Mouse (Mus musculus): Measurements from ENCODE around the gene Syt17. TPM values are rescaled to one million over a fixed set of nuclear protein-coding genes. Genes with fewer than 3 reads are reported as not detected.

The Syt17 gene
- polyA plus RNA-seq, 1 experiment from 2014 or later = 18.3 TPM

DNA sequence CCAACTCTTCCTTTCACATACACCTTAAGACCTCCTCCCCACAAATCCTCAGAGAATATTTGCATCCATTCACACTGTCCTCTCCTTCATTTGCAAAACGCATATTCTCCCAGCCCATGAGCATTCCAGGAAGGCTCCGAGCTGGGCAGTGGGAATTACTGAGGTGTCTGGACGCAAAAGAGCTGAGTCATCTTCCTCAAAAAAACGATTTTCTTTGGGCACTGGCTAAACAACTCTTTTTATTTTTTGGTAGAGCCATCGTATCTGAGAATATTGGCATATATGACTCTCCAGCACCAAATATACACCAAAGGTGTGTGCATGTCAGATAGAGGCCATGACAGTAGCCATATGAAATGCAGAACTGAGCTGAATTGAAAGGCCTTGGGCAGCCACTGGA lies 38.9 kb upstream of the Syt17 start:
- Histone ChIP-seq H3K4me1 (ENCODE audit: control insufficient read depth, insufficient read depth, low read length) (0 out of 2 replicates have a peak, but pooled peaks cover 4% of the 10 kb centered on the region), H3K4me3 (ENCODE audit: low read depth, low read length) (no peak overlapping the region), H3K36me3 (ENCODE audit: control insufficient read depth, insufficient read depth, low read length) (no peaks in the 10 kb centered on the region), H3K9me3 (ENCODE audit: control insufficient read depth, low read length) (no peaks in the 10 kb centered on the region), H3K9ac (replicated peaks; ENCODE audit: low read depth, low read length) (no peak overlapping the region), H3K4me2 (ENCODE audit: low read depth, low read length) (no peak overlapping the region), H3K27ac (ENCODE audit: low read depth, low read length) (no peak overlapping the region), H3K27me3 (ENCODE audit: control insufficient read depth, insufficient read depth, low read length) (peaks cover 19% of the 10 kb centered on the region)
- ATAC-seq (ENCODE audit: low read depth) = no peak
- 59% methylated on average over 5 of the region's 5 CpGs for WGBS

DNA sequence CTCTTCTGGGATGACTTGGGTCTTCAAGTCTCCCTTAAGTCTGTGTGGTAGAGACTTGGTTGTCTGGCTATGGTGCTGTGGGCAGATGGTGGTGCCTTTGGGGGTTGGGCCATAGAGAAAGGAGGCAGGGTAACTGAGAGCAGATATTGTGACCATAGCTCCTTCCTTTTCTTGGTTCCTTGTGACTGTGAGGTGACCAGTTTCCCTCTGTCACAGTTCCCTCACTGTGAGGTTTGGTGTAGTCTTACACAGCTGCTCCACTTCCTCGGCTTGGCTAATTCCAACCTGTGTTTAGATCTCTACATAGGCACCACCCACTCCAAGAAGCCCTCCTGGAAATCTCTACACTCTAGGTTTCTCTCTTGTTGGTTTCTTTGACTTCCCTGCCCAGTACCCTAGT lies 36.0 kb upstream of the Syt17 start:
- Histone ChIP-seq H3K4me1 (ENCODE audit: control insufficient read depth, insufficient read depth, low read length) (no peaks in the 10 kb centered on the region), H3K4me3 (ENCODE audit: low read depth, low read length) (no peak overlapping the region), H3K9me3 (ENCODE audit: control insufficient read depth, low read length) (no peaks in the 10 kb centered on the region), H3K4me2 (ENCODE audit: low read depth, low read length) (no peak overlapping the region), H3K27me3 (ENCODE audit: control insufficient read depth, insufficient read depth, low read length) (no peaks in the 10 kb centered on the region), H3K9ac (replicated peaks; ENCODE audit: low read depth, low read length) (no peak overlapping the region), H3K36me3 (ENCODE audit: control insufficient read depth, insufficient read depth, low read length) (no peaks in the 10 kb centered on the region), H3K27ac (ENCODE audit: low read depth, low read length) (no peak overlapping the region)
- ATAC-seq (ENCODE audit: low read depth) = no peak
- WGBS = 88% methylated on average over 1 of the region's 1 CpGs

DNA sequence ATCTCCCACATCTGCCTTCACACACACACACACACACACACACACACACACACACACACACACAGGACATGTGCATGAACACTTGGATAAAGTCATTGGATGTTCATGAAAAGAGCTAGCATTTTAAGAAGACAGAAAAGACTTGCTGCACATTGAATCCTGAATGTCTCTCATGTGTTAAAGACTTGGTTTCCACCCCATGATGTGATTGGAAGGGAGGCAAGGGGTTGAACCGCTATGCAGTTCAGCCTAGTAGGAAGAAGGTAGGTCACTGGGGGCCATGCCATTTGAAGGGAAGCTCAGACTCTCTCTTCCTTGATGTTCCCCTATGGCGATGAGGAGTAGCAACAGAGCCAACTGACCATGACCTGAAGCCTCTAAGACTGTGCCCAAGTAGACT lies 34.0 kb upstream of the Syt17 start:
- no peaks in the 10 kb centered on the region for H3K9me3 ChIP-seq (ENCODE audit: control insufficient read depth, low read length)
- H3K27ac ChIP-seq (ENCODE audit: low read depth, low read length) = no peak overlapping the region
- no peak for ATAC-seq (ENCODE audit: low read depth)
- no peak overlapping the region for H3K4me3 ChIP-seq (ENCODE audit: low read depth, low read length)
- 88% methylated on average over 2 of the region's 2 CpGs for WGBS
- H3K4me1 ChIP-seq (ENCODE audit: control insufficient read depth, insufficient read depth, low read length) = no peaks in the 10 kb centered on the region
- no peaks in the 10 kb centered on the region for H3K27me3 ChIP-seq (ENCODE audit: control insufficient read depth, insufficient read depth, low read length)
- H3K36me3 ChIP-seq (ENCODE audit: control insufficient read depth, insufficient read depth, low read length) = no peaks in the 10 kb centered on the region
- H3K4me2 ChIP-seq (ENCODE audit: low read depth, low read length) = no peak overlapping the region
- H3K9ac ChIP-seq (replicated peaks; ENCODE audit: low read depth, low read length) = no peak overlapping the region

DNA sequence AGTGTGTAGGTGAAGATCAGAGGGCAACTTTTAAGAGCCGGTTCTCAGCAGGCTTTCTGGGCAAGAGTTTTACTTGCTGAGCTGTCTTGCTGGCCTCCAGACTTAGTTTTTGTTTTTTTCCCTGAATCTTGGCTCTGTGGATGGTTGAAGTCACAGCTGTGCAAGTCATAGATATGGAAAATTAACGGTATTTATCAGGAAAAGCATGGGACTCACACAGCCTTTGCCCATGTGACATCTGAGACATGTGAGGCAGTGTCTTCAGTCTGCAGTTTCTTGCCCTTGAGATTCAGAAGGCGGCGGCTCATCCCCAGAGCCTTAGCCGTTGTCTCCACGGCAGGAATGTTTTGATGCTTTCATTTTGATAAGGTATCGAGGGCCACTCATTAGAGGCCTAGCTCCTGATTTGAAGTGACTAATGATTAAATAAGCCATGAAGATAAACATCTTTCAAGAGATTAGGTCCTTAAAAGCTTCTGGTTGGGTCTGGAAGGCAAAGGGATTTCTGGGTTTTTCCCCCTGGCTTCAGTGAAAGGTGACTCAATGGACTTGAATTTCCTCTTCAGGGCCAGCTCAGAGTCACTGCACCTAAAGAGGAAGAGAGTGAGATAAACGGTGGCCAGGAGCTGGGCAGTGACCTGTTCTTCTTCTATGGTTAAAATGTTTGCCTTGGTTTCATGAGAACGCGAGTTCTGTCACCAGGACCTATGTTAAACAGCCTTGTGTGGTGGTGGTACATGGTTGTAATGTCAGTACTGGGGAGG lies 33.2 kb upstream of the Syt17 start:
- no peak for ATAC-seq (ENCODE audit: low read depth)
- WGBS = 88% methylated on average over 10 of the region's 10 CpGs
- no peaks in the 10 kb centered on the region for H3K36me3 ChIP-seq (ENCODE audit: control insufficient read depth, insufficient read depth, low read length)

DNA sequence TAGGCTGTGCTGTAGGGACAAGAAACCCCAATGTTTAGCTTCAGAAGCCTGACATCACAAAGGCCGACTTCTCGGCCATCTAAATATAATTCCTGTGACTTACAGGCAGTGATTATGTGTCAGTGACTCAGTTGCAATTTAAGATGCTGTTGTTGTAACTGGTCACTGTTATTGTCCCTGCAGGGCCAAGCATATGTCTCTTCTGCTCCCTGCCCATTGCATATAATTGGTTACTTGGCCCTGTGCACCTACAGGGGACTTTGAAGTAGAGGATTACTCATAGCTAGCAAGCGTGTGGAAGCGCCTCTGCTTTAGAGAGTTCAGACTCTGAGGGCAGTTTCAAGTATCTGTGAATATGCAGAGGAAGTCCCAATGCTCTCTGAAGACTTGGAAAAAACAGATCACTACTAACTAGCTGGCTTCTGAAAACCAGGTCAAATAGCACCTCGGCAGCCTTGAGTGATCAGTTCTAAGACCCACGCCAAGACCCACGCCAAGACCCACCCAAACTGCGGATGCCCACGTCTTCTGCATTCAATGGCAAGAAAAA lies 32.2 kb upstream of the Syt17 start:
- Histone ChIP-seq H3K4me2 (ENCODE audit: low read depth, low read length) (no peak overlapping the region), H3K4me3 (ENCODE audit: low read depth, low read length) (no peak overlapping the region), H3K27ac (ENCODE audit: low read depth, low read length) (no peak overlapping the region), H3K9me3 (ENCODE audit: control insufficient read depth, low read length) (no peaks in the 10 kb centered on the region), H3K4me1 (ENCODE audit: control insufficient read depth, insufficient read depth, low read length) (no peaks in the 10 kb centered on the region), H3K27me3 (ENCODE audit: control insufficient read depth, insufficient read depth, low read length) (no peaks in the 10 kb centered on the region), H3K36me3 (ENCODE audit: control insufficient read depth, insufficient read depth, low read length) (no peaks in the 10 kb centered on the region), H3K9ac (replicated peaks; ENCODE audit: low read depth, low read length) (no peak overlapping the region)
- 90% methylated on average over 9 of the region's 9 CpGs for WGBS
- no peak for ATAC-seq (ENCODE audit: low read depth)

More for the DNA sequence above, 33.2 kb upstream of the Syt17 start:
- no peak overlapping the region for H3K4me3 ChIP-seq (ENCODE audit: low read depth, low read length)
- no peaks in the 10 kb centered on the region for H3K9me3 ChIP-seq (ENCODE audit: control insufficient read depth, low read length)
- H3K9ac ChIP-seq (replicated peaks; ENCODE audit: low read depth, low read length) = no peak overlapping the region
- no peaks in the 10 kb centered on the region for H3K27me3 ChIP-seq (ENCODE audit: control insufficient read depth, insufficient read depth, low read length)
- no peak overlapping the region for H3K4me2 ChIP-seq (ENCODE audit: low read depth, low read length)
- H3K4me1 ChIP-seq (ENCODE audit: control insufficient read depth, insufficient read depth, low read length) = no peaks in the 10 kb centered on the region
- H3K27ac ChIP-seq (ENCODE audit: low read depth, low read length) = no peak overlapping the region

DNA sequence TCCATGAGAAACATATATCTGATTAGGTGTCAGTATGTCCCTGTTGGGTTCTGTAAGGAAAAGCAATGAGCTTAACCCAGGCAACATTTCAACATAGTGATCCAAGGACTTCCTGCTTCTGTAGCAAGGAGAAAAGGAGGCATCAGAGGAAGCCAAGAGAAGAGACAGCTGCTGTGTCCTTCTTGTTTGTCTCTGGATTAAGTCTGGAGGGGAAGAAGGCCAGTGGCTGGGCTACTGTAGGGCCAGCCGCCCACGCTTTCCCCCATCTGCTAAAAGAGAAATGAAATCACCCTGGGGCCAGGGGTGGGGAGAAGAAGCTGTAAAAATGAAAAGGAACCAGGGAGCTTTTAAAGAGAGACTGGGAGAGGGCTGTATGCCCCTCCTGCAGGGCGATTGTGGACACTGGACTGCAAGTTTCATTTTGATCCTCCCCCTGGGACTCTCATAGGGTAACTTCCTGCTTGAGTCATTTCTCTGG lies 30.9 kb upstream of the Syt17 start:
- Histone ChIP-seq H3K9me3 (ENCODE audit: control insufficient read depth, low read length) (no peaks in the 10 kb centered on the region), H3K9ac (replicated peaks; ENCODE audit: low read depth, low read length) (no peak overlapping the region), H3K27me3 (ENCODE audit: control insufficient read depth, insufficient read depth, low read length) (no peaks in the 10 kb centered on the region), H3K4me3 (ENCODE audit: low read depth, low read length) (no peak overlapping the region), H3K36me3 (ENCODE audit: control insufficient read depth, insufficient read depth, low read length) (no peaks in the 10 kb centered on the region), H3K4me2 (ENCODE audit: low read depth, low read length) (no peak overlapping the region), H3K4me1 (ENCODE audit: control insufficient read depth, insufficient read depth, low read length) (no peaks in the 10 kb centered on the region), H3K27ac (ENCODE audit: low read depth, low read length) (no peak overlapping the region)
- whole genome bisulfite sequencing = 30% methylated on average over 3 of the region's 3 CpGs
- no peak for ATAC-seq (ENCODE audit: low read depth)

DNA sequence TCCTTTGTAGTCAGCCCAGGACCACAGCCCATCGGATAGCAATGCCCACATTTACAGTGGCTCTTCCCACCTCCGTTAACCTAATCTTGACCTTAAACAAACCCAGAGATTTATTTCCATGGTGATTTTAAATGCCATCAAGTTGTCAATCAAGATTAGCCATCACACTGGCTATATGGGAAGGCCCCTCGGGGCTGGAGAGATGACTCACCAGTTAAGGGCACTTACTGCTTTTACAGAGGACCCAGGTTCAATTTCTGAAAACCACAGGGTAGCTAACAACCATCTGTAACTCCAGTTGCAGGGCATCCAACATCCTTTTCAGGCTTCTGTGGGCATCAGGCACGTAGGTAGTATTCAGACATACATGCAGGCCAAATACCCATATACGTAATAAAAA lies 28.4 kb upstream of the Syt17 start:
- H3K9me3 ChIP-seq (ENCODE audit: control insufficient read depth, low read length) = no peaks in the 10 kb centered on the region
- WGBS = 73% methylated on average over 5 of the region's 5 CpGs
- ATAC-seq (ENCODE audit: low read depth) = no peak

DNA sequence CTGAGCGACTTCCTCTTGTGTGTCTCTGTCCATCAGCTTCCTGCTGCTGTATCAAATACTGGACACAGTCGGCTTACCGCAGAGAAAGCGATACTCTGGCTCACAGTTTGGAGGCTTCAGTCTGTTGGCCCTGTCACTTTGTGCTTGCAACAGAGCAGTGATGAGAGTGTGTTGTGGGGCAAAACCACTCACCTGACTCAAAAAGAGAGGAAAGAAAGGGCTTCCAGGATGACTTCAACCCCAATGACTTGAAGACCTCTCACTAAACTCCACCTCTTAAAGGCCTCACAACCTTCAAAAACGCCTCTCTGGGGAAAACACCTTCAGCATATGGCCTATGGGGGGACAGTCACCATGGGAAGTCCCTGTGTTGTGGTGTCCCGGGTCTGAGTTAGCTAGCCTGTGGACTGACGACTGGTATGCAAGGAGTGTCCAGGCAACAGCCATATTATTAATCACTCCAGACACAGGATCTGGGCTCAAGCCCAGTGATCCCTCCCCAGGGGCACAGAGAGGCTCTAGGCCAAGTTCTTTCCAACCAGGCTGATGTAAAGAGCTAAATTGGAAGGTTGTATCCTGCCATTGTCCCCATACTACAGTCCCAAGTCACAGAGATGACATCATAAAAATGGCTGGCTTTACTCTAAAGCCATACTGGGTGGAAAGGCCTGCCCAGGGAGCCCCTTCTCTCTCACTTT lies 27.1 kb upstream of the Syt17 start:
- WGBS = 79% methylated on average over 7 of the region's 7 CpGs
- no peaks in the 10 kb centered on the region for H3K27me3 ChIP-seq (ENCODE audit: control insufficient read depth, insufficient read depth, low read length)
- H3K9ac ChIP-seq (replicated peaks; ENCODE audit: low read depth, low read length) = no peak overlapping the region
- H3K27ac ChIP-seq (ENCODE audit: low read depth, low read length) = no peak overlapping the region
- no peak overlapping the region for H3K4me3 ChIP-seq (ENCODE audit: low read depth, low read length)
- H3K4me1 ChIP-seq (ENCODE audit: control insufficient read depth, insufficient read depth, low read length) = no peaks in the 10 kb centered on the region
- no peak for ATAC-seq (ENCODE audit: low read depth)
- no peaks in the 10 kb centered on the region for H3K36me3 ChIP-seq (ENCODE audit: control insufficient read depth, insufficient read depth, low read length)
- H3K9me3 ChIP-seq (ENCODE audit: control insufficient read depth, low read length) = no peaks in the 10 kb centered on the region
- no peak overlapping the region for H3K4me2 ChIP-seq (ENCODE audit: low read depth, low read length)

More for the DNA sequence above, 28.4 kb upstream of the Syt17 start:
- Histone ChIP-seq H3K4me1 (ENCODE audit: control insufficient read depth, insufficient read depth, low read length) (no peaks in the 10 kb centered on the region), H3K4me3 (ENCODE audit: low read depth, low read length) (no peak overlapping the region), H3K27ac (ENCODE audit: low read depth, low read length) (no peak overlapping the region), H3K4me2 (ENCODE audit: low read depth, low read length) (no peak overlapping the region), H3K27me3 (ENCODE audit: control insufficient read depth, insufficient read depth, low read length) (no peaks in the 10 kb centered on the region), H3K9ac (replicated peaks; ENCODE audit: low read depth, low read length) (no peak overlapping the region), H3K36me3 (ENCODE audit: control insufficient read depth, insufficient read depth, low read length) (no peaks in the 10 kb centered on the region)

DNA sequence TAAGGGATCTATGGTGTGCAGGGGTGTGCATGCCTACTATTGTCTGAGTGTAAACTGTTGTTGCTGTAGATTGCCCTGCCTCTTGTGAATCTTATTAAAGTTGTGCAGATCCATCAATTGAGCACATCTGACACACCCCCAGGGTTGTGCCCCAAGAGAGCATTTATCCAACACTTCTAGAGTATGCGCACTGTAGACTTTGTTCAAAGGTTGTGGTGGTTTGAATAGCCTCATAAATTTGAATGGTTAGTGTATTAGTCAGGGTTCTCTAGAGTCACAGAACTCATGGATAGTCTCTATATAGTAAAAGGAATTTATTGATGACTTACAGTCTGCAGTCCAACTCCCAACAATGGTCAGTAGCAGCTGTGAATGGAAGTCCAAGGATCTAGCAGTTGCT lies 24.9 kb upstream of the Syt17 start:
- WGBS = 57% methylated on average over 1 of the region's 1 CpGs
- H3K9ac ChIP-seq (replicated peaks; ENCODE audit: low read depth, low read length) = no peak overlapping the region

More for the DNA sequence above, 24.9 kb upstream of the Syt17 start:
- no peaks in the 10 kb centered on the region for H3K27me3 ChIP-seq (ENCODE audit: control insufficient read depth, insufficient read depth, low read length)
- H3K4me1 ChIP-seq (ENCODE audit: control insufficient read depth, insufficient read depth, low read length) = no peaks in the 10 kb centered on the region
- no peak for ATAC-seq (ENCODE audit: low read depth)
- H3K36me3 ChIP-seq (ENCODE audit: control insufficient read depth, insufficient read depth, low read length) = no peaks in the 10 kb centered on the region
- no peak overlapping the region for H3K27ac ChIP-seq (ENCODE audit: low read depth, low read length)
- no peak overlapping the region for H3K4me2 ChIP-seq (ENCODE audit: low read depth, low read length)
- no peaks in the 10 kb centered on the region for H3K9me3 ChIP-seq (ENCODE audit: control insufficient read depth, low read length)
- H3K4me3 ChIP-seq (ENCODE audit: low read depth, low read length) = no peak overlapping the region
